Mouse (Mus musculus) frontal cortex, adult (tissue): ENCODE measurements around the gene Timm9.
A peak's percentile ranks its signal among the peaks of the same experiment; 100 is the strongest.

ENCODE experiments used
- ATAC-seq: cut with Nextera tagmentation; 2 replicates; pipeline ENCODE4 v1.9.2; 2017; ENCODE audit warnings: mild to moderate bottlenecking, moderate library complexity, mixed read lengths; ENCODE audit not compliant: low TSS enrichment

The Timm9 gene

DNA sequence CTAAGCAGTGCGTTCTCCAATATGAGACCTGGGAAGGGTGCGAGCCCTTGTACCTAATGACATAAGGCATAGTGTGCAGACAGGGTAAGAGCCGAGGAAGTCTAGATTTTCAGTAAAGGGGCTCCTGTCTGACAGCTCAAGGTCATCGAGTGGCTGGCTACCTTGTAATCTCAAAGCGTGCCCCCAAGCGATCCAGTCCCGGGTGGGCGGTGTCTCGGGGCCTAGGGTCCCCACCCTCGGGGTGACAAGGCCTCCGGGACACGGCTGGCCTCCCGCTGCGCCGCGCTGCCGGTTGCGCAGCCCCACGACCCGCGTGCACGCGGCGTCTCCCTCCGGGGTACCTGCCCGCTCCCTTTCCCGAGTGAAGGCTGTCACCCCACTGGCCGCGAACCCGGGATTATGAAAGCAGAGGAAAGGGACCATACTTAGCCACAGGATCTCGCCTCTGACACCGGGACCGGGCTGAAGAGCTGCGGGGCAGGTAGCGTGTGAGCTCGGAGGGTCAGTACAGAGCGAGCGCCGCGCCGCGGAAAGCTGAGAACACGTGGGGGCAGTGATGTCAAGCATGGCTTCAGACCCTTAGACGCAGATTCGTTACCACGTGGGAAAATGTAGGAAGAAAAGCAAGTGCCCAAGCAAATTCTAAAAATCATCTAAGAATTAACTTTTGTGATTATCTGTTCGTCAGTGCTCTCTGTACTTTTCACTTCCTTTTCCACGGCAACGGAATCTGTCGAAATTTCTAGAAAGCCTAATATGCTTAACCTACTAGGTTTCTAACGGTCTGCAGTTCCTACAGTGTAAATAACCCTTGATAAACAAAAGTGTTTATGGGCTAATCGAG is at the start of gene Timm9, which contains the start of gene 2700049A03Rik:
Gene Timm9, minus strand, starts transcription at position 555 of the 844 bp plus-strand sequence.
Gene 2700049A03Rik, plus strand, starts transcription at position 719 of the 844 bp plus-strand sequence.
- peak; percentile 91 for ATAC-seq

DNA sequence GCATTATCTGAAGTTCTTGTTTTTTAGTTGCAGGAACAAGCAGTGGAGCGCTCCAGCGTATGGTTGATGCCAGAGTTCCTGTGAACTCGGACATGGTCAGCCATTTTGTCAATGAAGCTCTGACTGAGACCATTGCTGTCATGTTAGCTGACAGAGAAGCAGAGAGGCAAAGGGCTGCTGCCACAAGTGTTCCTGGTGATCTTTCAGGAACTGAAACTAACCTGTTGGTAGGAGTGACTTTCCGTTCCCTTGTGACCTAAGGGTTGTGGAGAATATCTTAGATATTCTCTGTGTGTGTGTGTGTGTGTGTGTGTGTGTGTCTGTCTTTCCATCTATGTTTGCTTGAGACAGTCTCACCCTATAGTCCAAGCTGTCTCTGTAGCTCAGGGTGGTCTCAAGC is 47.9 kb upstream of the Timm9 start:
- no peak for ATAC-seq

DNA sequence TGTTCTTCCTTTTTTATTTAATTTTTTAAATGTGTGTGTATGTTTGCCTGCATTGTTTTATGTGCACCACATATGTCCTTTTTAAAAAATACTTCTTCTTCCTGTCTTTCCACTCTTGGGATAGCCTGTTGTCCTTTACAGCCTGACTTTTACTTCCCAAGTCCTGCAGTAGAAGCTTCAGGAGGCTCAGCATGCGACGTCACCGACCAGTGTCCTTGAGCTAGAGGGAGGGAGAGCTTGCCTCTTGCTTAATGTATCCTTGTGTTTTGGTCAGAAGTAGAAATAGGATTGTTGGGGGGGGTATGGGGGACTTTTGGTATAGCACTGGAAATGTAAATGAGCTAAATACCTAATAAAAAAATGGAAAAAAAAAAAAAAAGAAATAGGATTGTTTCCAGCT is 47.3 kb upstream of the Timm9 start:
- no peak for ATAC-seq

DNA sequence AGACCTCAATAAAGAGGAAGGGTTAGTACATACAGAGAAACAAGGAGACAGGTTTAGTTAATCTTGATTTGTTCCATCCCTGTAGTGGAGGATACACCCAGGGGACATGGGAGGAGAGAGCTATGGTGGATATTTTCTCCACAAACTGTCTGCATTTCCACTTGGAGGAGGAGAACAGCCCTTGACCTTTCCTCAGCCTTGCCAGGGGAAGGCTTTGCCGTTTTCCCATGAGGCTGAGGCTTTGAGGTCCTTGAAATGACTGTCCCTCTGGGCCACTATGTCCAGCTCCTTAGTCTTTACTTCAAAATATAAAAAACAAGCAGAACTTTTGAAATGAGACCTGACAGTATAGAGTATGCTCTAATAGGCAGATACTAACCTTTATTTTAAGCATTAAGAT is 33.4 kb upstream of the Timm9 start:
- ATAC-seq: no peak

- no peak for ATAC-seq
These were observed 27.9 kb upstream of the Timm9 start for GRCm38 (mm10) chr12:71164410-71164809.

DNA sequence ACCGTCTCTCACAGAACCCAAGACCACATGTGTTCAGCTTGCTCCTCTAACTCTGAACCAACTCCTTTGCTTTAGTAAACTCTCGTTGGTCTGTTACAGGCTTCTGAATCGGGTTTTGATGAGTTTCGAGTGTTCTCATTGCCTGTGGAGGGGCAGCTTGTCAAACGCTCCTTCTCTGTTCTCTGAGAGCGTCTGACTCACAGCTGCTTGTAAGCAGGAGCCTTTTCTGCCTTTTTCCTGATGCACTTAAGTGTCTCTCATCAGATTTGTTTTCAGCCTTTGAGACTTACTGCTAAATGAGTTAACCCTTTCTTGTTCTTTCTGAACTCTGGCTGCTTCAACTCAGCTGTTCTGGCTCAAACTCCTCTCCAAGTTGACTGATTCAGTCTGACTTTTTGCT is 21.5 kb upstream of the Timm9 start:
- no peak for ATAC-seq

DNA sequence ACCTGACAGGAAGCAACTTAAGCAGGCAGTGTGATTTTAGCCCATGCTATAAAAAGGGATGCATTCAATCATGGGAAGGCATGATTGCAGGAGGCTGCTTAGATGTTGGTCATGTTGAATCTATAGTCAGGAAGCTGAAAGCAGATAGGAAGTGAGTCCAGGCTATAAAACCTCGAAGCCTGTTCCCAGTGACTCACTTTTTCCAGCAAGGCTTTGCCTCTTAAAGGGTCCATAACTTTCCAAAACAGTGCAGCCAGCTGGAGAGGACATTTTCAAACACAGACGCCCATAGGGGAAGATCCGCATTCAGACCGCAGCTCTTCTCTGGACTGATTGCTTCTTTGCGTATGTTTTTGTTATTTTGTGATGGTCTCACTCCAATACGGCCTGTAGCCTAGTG is 18.5 kb upstream of the Timm9 start:
- ATAC-seq: no peak

- ATAC-seq: no peak
These were observed 13.7 kb upstream of the Timm9 start for GRCm38 (mm10) chr12:71150167-71150566.

DNA sequence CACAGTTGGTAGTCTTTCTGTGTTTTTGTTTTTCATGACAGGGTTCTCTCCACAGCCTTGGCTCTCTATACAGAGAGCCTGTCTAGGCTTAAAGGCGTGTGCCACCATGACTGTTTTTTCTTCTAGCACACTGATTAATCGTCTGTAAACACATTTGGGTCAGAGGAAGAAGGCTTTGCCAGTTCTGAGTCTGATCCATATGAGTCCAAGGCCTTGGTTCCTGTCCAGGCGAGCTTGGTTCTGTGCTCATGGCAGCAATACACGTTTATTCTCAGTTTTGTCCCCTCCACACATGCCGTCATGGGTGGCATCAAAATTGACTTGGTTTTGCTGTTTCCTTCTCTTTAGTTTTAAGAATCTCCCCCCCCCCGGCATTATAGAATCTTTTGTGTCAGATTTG is 13.0 kb upstream of the Timm9 start:
- no peak for ATAC-seq

DNA sequence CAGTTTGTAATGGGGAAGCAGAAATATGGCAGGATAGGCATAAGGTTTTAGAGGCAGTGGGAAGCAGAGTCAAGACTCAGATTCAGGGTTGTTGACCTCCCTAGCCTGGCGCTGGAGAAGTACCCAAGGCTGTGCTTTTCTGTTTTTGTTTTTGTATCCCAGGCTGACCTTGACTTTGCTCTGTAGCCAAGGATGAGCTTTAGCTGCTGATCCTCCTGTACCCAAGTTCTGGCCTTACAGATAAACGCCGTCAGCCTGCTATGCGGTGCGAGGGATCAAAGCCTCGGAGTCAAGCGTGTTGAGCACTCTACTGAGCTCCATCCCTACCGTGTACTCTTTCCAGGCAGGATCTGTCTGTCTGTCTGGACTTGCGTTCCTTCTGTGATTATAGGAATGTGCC is 12.3 kb upstream of the Timm9 start:
- ATAC-seq: no peak

GRCm38 (mm10) chr12:71147641-71148040 is 11.2 kb upstream of the Timm9 start:
- peak; percentile 73 for ATAC-seq

DNA sequence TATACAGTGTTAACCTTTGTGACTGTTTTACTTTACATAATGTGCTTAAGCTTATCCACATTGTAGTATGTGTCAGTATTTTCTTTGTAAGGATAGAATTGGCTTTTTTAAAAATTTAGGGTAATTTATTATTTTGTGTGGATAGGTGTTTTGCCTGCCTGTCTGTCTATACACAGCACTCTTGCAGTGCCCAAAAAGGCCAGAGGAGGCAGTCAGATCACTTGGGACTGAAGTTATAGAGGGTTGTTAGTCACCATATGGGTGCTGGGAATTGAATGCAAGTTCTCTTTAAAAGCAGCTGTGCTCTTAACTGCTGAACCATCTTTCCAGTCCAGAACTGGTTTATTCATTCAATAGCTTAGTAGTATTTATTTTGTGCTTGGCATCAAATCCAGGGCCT is 4.7 kb upstream of the Timm9 start:
- ATAC-seq: no peak

GRCm38 (mm10) chr12:71139258-71139828 is 2.9 kb upstream of the Timm9 start:
- no peak for ATAC-seq

DNA sequence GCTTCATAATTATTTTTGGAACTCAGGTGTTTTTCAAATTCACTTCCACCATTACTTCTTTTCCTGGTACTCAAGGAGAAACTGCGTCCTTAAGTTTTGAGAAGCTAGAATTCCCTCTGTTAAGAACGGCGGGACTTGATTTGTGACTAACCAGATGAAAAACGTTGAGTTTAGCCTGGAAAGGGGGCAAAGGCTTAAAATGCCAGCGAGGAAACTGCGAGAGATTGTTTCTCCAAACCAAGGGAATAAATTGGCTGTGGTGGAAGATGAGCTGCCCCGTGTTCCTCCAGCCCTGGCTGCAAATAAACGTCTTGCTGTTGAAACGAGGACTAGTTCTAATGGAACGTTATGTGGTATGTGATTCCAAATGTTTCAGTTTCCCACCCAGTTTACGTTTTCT is 1.2 kb upstream of the Timm9 start:
- no peak for ATAC-seq

GRCm38 (mm10) chr12:71136974-71137491 is 549 bp upstream of the Timm9 start:
- peak; percentile 79 for ATAC-seq

DNA sequence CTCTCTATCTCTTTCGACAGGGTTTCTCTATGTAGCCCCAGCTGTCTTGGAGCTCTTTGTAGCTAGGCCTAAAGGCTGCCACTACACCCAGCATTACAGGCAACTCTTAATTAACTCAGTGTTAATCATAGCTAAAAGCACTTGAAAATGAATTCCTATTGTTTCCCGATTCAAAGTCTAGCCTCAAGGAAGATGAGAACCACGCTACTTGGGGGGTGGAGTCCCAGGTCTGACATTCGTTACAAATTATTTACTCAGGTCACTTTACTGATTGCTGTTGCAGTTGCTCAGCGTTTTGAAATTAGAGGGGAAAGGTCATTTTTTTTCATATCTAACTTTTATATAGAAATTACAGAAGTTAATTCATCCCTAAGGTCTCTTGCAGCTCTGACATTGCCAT is 903 bp downstream of the Timm9 start:
- no peak for ATAC-seq

- ATAC-seq: no peak
These were observed 13.2 kb downstream of the Timm9 start for GRCm38 (mm10) chr12:71123286-71123685.

GRCm38 (mm10) chr12:71122731-71123130 is 13.8 kb downstream of the Timm9 start:
- ATAC-seq: no peak

DNA sequence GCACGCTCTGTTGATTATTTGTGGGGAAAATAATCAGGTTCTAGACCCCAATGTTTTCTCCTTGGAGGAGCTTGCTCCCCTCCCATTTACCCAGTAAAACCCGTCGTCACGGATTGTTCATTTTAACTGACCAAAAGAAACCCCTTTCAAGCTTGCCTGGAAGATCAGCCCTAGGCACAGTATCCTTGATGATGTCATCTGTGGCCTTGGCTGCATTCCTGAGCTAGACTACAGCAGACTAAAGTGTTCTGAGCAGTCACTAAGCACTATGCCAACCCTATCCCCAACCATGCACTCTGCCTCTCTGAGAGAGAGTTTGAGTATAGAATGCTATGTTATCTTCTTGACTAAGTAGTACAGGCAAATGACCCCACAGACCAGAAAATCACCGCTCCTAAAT is 20.1 kb downstream of the Timm9 start:
- no peak for ATAC-seq

- ATAC-seq: peak; percentile 87
These were observed 22.7 kb downstream of the Timm9 start for GRCm38 (mm10) chr12:71113675-71114288.

DNA sequence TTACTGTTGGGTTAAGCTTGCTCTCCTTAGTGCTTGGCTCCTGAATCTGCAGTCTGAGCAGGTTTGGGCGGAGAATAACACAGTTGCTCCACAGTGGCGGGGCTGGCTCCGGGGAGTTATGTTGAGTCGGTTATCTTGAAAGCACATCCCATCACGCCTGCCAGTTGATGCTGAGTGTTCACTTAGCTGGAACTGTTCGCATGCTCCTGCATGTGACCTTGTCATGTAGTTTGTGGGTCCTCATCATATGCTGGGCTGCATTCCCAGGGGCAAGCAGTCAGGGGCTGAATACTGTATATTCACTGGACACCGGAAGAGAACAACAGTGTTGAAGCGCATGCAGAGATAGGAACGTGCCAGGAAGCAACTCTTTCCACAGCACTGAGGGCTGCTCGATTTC is 23.4 kb downstream of the Timm9 start:
- ATAC-seq: peak; percentile 9; the same call in 1 of the 2 replicates

DNA sequence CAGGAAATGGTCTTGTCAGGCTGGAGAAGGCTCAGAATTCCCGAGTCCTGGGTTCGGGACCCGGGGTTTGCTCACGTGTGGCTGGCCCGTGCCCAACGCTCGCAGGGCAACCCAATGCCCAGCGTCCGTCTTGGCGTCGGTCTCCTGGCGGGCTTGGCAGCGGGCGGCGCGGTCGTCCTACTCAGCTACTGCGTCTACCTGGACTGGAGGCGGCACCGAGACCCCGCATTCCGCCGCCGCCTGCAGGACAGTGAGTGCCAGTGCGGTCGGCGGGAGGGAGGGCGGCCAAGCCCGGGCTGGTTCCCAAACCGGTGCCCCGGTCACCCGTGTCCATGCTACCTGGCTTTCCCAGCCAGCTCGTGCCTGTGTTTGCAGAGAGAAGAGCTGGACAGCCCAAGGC is 25.2 kb downstream of the Timm9 start, which contains the start of gene Tomm20l:
Gene Tomm20l, plus strand, starts transcription at position 98 of the 400 bp plus-strand sequence.
- ATAC-seq: no peak
